Mouse (Mus musculus) small intestine, adult 2 months (tissue): ENCODE measurements at regions not wholly inside any gene's neighbourhood (a gene's known extent, or its start where the extent isn't known, plus 50 kb on each side); places are given as distances from the start of the nearest gene placed in this dataset.
"Not testable (repeated sequence)": the region's sequence is repeated elsewhere in the genome, so short reads cannot be mapped to it uniquely, and the experiment has no call there.

Source experiments
- H3K27ac ChIP-seq: fragments of 200-500 bp; 2 replicates; pipeline ENCODE4 v1.5.1; 2012; ENCODE audit warnings: low read depth, low read length, control low read depth, inconsistent platforms; ENCODE audit not compliant: insufficient read depth
- H3K27me3 ChIP-seq: fragments of 200-500 bp; 2 replicates; pipeline ENCODE4 v1.6.1; 2012; ENCODE audit warnings: mild to moderate bottlenecking, moderate library complexity, low read length, inconsistent platforms; ENCODE audit not compliant: control insufficient read depth, insufficient read depth
- H3K36me3 ChIP-seq: fragments of 200-500 bp; 2 replicates; pipeline ENCODE4 v1.6.1; 2012; ENCODE audit warnings: mild to moderate bottlenecking, low read length, control low read depth, inconsistent platforms; ENCODE audit not compliant: control insufficient read depth, insufficient read depth
- H3K4me1 ChIP-seq: fragments of 200-500 bp; 2 replicates; pipeline ENCODE4 v1.6.1; 2012; ENCODE audit warnings: low read length, inconsistent platforms, mixed read lengths; ENCODE audit not compliant: control insufficient read depth, insufficient read depth, insufficient read length
- H3K4me3 ChIP-seq: fragments of 200-500 bp; 2 replicates; pipeline ENCODE4 v1.5.1; 2012; ENCODE audit warnings: low read depth, mild to moderate bottlenecking, control low read depth, inconsistent platforms, low read length, moderate library complexity
- CTCF ChIP-seq: fragments of 200-500 bp; IDR thresholded peaks from 2 replicates; pipeline ENCODE4 v1.5.1; 2012; ENCODE audit warnings: low read depth, mild to moderate bottlenecking, control low read depth, inconsistent platforms, low read length, moderate library complexity, mixed read lengths; ENCODE audit not compliant: insufficient replicate concordance, insufficient read length; ENCODE audit errors: extremely low read depth
- POLR2A ChIP-seq: fragments of 200-500 bp; IDR thresholded peaks from 2 replicates; pipeline ENCODE4 v1.6.1; 2012; ENCODE audit warnings: low read depth, mild to moderate bottlenecking, control low read depth, inconsistent platforms, low read length, moderate library complexity
- whole genome bisulfite sequencing: fragments of 180-500 bp; shearing (Covaris S2); methylation state at CpG from one replicate; pipeline ENCODE4 v1.1.7; 2018; 5-methylcytosine and 5-hydroxymethylcytosine counted together

- 78% methylated on average over 5 of the region's 5 CpGs for WGBS
- Histone ChIP-seq H3K27ac (no peak overlapping the region), H3K4me3 (no peak overlapping the region), H3K27me3 (no peaks in the 10 kb centered on the region), H3K4me1 (0 out of 2 replicates have a peak, but pooled peaks cover 3% of the 10 kb centered on the region), H3K36me3 (no peaks in the 10 kb centered on the region)
- TF ChIP-seq CTCF (no peak), POLR2A (no peak)
These were observed 59.8 kb upstream of the Tnfrsf21 start for GRCm38 (mm10) chr17:42956588-42956987.

- 36% methylated on average over 2 of the region's 2 CpGs for WGBS
- H3K4me3 ChIP-seq = no peak overlapping the region
- TF ChIP-seq POLR2A = no peak
- H3K4me1 ChIP-seq = 0 out of 2 replicates have a peak, but pooled peaks cover 3% of the 10 kb centered on the region
- no peaks in the 10 kb centered on the region for H3K36me3 ChIP-seq
- H3K27ac ChIP-seq = no peak overlapping the region
- H3K27me3 ChIP-seq = no peaks in the 10 kb centered on the region
These were observed 61.6 kb upstream of the Tnfrsf21 start for GRCm38 (mm10) chr17:42954722-42955121.

- Histone ChIP-seq H3K27me3 (no peaks in the 10 kb centered on the region), H3K4me3 (no peak overlapping the region), H3K4me1 (peaks cover 4% of the 10 kb centered on the region; the same call in 1 of the 2 replicates), H3K27ac (no peak overlapping the region), H3K36me3 (no peaks in the 10 kb centered on the region)
- no peak for TF ChIP-seq CTCF
- TF ChIP-seq POLR2A = no peak
- 90% methylated on average over 2 of the region's 2 CpGs for WGBS
These were observed 68.0 kb upstream of the Cd2ap start for GRCm38 (mm10) chr17:42944453-42944852.

- WGBS = 1% methylated on average over 9 of the region's 9 CpGs
- H3K4me3 ChIP-seq = no peak overlapping the region
- TF ChIP-seq POLR2A (no peak), CTCF (no peak)
- peaks cover 10% of the 10 kb centered on the region; the same call in 1 of the 2 replicates for H3K4me1 ChIP-seq
- H3K27me3 ChIP-seq = no peaks in the 10 kb centered on the region
- H3K27ac ChIP-seq = no peak overlapping the region
- no peaks in the 10 kb centered on the region for H3K36me3 ChIP-seq
These were observed 66.8 kb upstream of the Cd2ap start for GRCm38 (mm10) chr17:42943272-42943696.

GRCm38 (mm10) chr17:42939476-42939875, 63.0 kb upstream of the Cd2ap start:
- WGBS = 11% methylated on average over 7 of the region's 7 CpGs
- Histone ChIP-seq H3K4me1 (peaks cover 10% of the 10 kb centered on the region; the same call in 1 of the 2 replicates), H3K27ac (peak overlapping the region; percentile 85)

GRCm38 (mm10) chr17:42938579-42938978, 62.1 kb upstream of the Cd2ap start:
- TF ChIP-seq POLR2A = no peak
- TF ChIP-seq CTCF = no peak
- Histone ChIP-seq H3K27me3 (no peaks in the 10 kb centered on the region), H3K27ac (peak overlapping the region; percentile 91), H3K4me1 (peaks cover 12% of the 10 kb centered on the region), H3K4me3 (no peak overlapping the region), H3K36me3 (no peaks in the 10 kb centered on the region)
- 27% methylated on average over 1 of the region's 1 CpGs for WGBS

More at GRCm38 (mm10) chr17:42939476-42939875, 63.0 kb upstream of the Cd2ap start:
- no peak for TF ChIP-seq POLR2A
- TF ChIP-seq CTCF = no peak
- H3K36me3 ChIP-seq = no peaks in the 10 kb centered on the region
- H3K4me3 ChIP-seq = no peak overlapping the region
- H3K27me3 ChIP-seq = no peaks in the 10 kb centered on the region

GRCm38 (mm10) chr17:42937480-42937879, 61.0 kb upstream of the Cd2ap start:
- H3K27me3 ChIP-seq, H3K27ac ChIP-seq, H3K36me3 ChIP-seq, H3K4me3 ChIP-seq: not testable (repeated sequence)
- peaks cover 15% of the 10 kb centered on the region for H3K4me1 ChIP-seq
- 88% methylated on average over 3 of the region's 3 CpGs for WGBS

- H3K27me3 ChIP-seq = no peaks in the 10 kb centered on the region
- peaks cover 16% of the 10 kb centered on the region for H3K4me1 ChIP-seq
- no peak overlapping the region for H3K27ac ChIP-seq
- 32% methylated on average over 3 of the region's 3 CpGs for WGBS
- TF ChIP-seq CTCF = no peak
- TF ChIP-seq POLR2A = no peak
- no peak overlapping the region for H3K4me3 ChIP-seq
- H3K36me3 ChIP-seq = no peaks in the 10 kb centered on the region
These were observed 57.6 kb upstream of the Cd2ap start for GRCm38 (mm10) chr17:42934068-42934467.
